Mouse (Mus musculus): ENCODE results near the gene Cldn13.

DNA sequence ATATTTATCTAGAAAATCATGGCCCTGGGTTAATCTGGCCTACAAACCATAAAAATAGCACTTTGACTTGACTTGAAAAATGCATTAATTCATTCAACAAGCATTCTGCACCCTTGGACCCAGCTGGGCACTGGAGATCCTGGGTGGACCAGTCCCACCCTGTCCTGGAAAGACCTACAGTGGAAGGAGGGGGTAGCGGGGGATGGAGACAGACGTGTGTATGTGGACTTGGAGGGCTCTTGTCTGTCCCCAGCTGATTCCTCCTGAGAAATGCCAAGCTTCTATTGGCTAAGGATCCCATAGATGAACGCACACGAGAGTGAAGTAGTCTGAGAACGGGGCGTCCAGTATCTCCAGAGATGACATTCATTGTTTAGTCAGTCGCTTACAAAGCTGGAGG, 26.8 kb downstream of the Cldn13 start:
- TF ChIP-seq POLR2A (IDR thresholded peaks at IDR 0.05; ENCODE audit: low read depth, low read length) (no peak), CTCF (IDR thresholded peaks at IDR 0.05; ENCODE audit: borderline replicate concordance, insufficient read depth, low read length) (no peak)
